Mouse (Mus musculus) cerebellum, postnatal 10 days (tissue): ENCODE data around the gene Rbms1.
"Not testable (repeated sequence)": the region's sequence is repeated elsewhere in the genome, so short reads cannot be mapped to it uniquely, and the experiment has no call there.

Experiments
- DNase-seq, 2 experiments: peaks; one replicate each; pipeline ENCODE4 v3.0.0; 2021; ENCODE audit warnings: mixed read lengths in 2 of 2

The Rbms1 gene

GRCm38 (mm10) chr2:60844259-60844658 lies 118.7 kb downstream of the Rbms1 start:
- DNase-seq, result no peak

GRCm38 (mm10) chr2:60843633-60844032 lies 119.4 kb downstream of the Rbms1 start:
- DNase-seq, result no peak

- DNase-seq, result no peak
These were observed 120.0 kb downstream of the Rbms1 start for GRCm38 (mm10) chr2:60842976-60843375.

GRCm38 (mm10) chr2:60840922-60841321 lies 122.1 kb downstream of the Rbms1 start:
- DNase-seq, result peak; percentile 39 to 56

- no peak for DNase-seq
These were observed 123.5 kb downstream of the Rbms1 start for GRCm38 (mm10) chr2:60839498-60839897.

GRCm38 (mm10) chr2:60838856-60839255 lies 124.1 kb downstream of the Rbms1 start:
- peak in 1 of 2 experiments; percentile 12 for DNase-seq

GRCm38 (mm10) chr2:60837616-60838015 lies 125.4 kb downstream of the Rbms1 start:
- peak; percentile 22 to 27 for DNase-seq

GRCm38 (mm10) chr2:60836237-60836636 lies 126.8 kb downstream of the Rbms1 start:
- no peak for DNase-seq

- DNase-seq, result no peak
These were observed 128.7 kb downstream of the Rbms1 start for GRCm38 (mm10) chr2:60834293-60834692.

- no peak for DNase-seq
These were observed 130.7 kb downstream of the Rbms1 start for GRCm38 (mm10) chr2:60832254-60832653.

- DNase-seq, result not testable (repeated sequence)
These were observed 132.5 kb downstream of the Rbms1 start for GRCm38 (mm10) chr2:60830464-60830863.

GRCm38 (mm10) chr2:60828908-60829462 lies 134.0 kb downstream of the Rbms1 start:
- DNase-seq, result no peak

- DNase-seq, result no peak
These were observed 135.9 kb downstream of the Rbms1 start for GRCm38 (mm10) chr2:60827152-60827428.

- DNase-seq, result no peak
These were observed 136.4 kb downstream of the Rbms1 start for GRCm38 (mm10) chr2:60826406-60827151.

GRCm38 (mm10) chr2:60825690-60826089 lies 137.3 kb downstream of the Rbms1 start:
- DNase-seq, result peak in 1 of 2 experiments; percentile 29

- DNase-seq, result no peak
These were observed 141.4 kb downstream of the Rbms1 start for GRCm38 (mm10) chr2:60821635-60822034.

- no peak for DNase-seq
These were observed 144.4 kb downstream of the Rbms1 start for GRCm38 (mm10) chr2:60818632-60819031.

- DNase-seq, result no peak
These were observed 146.7 kb downstream of the Rbms1 start for GRCm38 (mm10) chr2:60816307-60816706.

GRCm38 (mm10) chr2:60814788-60815187 lies 148.2 kb downstream of the Rbms1 start:
- no peak for DNase-seq

- no peak for DNase-seq
These were observed 150.0 kb downstream of the Rbms1 start for GRCm38 (mm10) chr2:60812949-60813348.

- no peak for DNase-seq
These were observed 152.4 kb downstream of the Rbms1 start for GRCm38 (mm10) chr2:60810617-60811016.

GRCm38 (mm10) chr2:60809441-60809921 lies 153.5 kb downstream of the Rbms1 start:
- DNase-seq, result no peak

GRCm38 (mm10) chr2:60808822-60809221 lies 154.2 kb downstream of the Rbms1 start:
- no peak for DNase-seq

GRCm38 (mm10) chr2:60807341-60808195 lies 155.4 kb downstream of the Rbms1 start:
- DNase-seq, result no peak
